Mouse (Mus musculus) neural tube, postnatal 0 days (tissue): ENCODE data around the gene Saa4. TPM values are rescaled to one million over a fixed set of nuclear protein-coding genes. Genes with fewer than 3 reads are reported as not detected.

Source experiments
- polyA plus RNA-seq: library from polyadenylated mRNA; unstranded; fragments of >200 nt; fragmentation: Nextera tagmentation; extraction: Ambion mirVana; gene quantifications from 2 replicates; pipeline ENCODE4 v1.2.1, GENCODE M21; 2015

Gene Saa4
- polyA plus RNA-seq, result not detected in 2 replicates

GRCm38 (mm10) chr7:46732458-46732857, at the start of gene Saa4:
Gene Saa4, minus strand, starts transcription at chr7:46732603.

GRCm38 (mm10) chr7:46751490-46751889, 19.1 kb upstream of the Saa4 start, which contains the start of gene Saa2:
Gene Saa2, plus strand, starts transcription at chr7:46751790.

GRCm38 (mm10) chr7:46742880-46743279, 10.5 kb upstream of the Saa4 start, which contains the start of gene Saa1:
Gene Saa1, minus strand, starts transcription at chr7:46742980.

GRCm38 (mm10) chr7:46715600-46715999, 16.8 kb downstream of the Saa4 start, which contains the start of gene Saa3:
Gene Saa3, minus strand, starts transcription at chr7:46715700.

GRCm38 (mm10) chr7:46710390-46710844, 22.0 kb downstream of the Saa4 start, which contains the start of gene Saal1:
Gene Saal1, minus strand, starts transcription at chr7:46710680.

Other genes starting within 250 kb of the Saa4 start
- gene Sergef, start 92.8 kb downstream of the Saa4 start, polyA plus RNA-seq, result 40.3 and 44.9 TPM in 2 replicates
- 0.08 and 0.15 TPM in 2 replicates for gene Tph1, start 60.1 kb downstream of the Saa4 start, polyA plus RNA-seq
- gene Saal1, start 21.9 kb downstream of the Saa4 start, polyA plus RNA-seq, result 10.5 and 10.6 TPM in 2 replicates
- 2.9 and 3.4 TPM in 2 replicates for gene Saa3, start 16.9 kb downstream of the Saa4 start, polyA plus RNA-seq
- gene Saa1, start 10.4 kb upstream of the Saa4 start, polyA plus RNA-seq, result 0.28 TPM in 1 of 2 replicates, not detected in the other
- gene Saa2, start 19.2 kb upstream of the Saa4 start, polyA plus RNA-seq, result not detected in 2 replicates
- 8.0 and 10.0 TPM in 2 replicates for gene Hps5, start 63.5 kb upstream of the Saa4 start, polyA plus RNA-seq
- 32.9 and 34.2 TPM in 2 replicates for gene Gtf2h1, start 63.5 kb upstream of the Saa4 start, polyA plus RNA-seq
- 656 and 673 TPM in 2 replicates for gene Ldha, start 108.9 kb upstream of the Saa4 start, polyA plus RNA-seq
- gene Ldhc, start 128.6 kb upstream of the Saa4 start, polyA plus RNA-seq, result not detected in 2 replicates
- gene Tsg101, start 187.4 kb upstream of the Saa4 start, polyA plus RNA-seq, result 242 and 250 TPM in 2 replicates
- 3.9 and 4.4 TPM in 2 replicates for gene Uevld, start 225.9 kb upstream of the Saa4 start, polyA plus RNA-seq